Mouse (Mus musculus) retina, postnatal 7 days (tissue): ENCODE measurements at regions not wholly inside any gene's neighbourhood (a gene's known extent, or its start where the extent isn't known, plus 50 kb on each side); places are given as distances from the start of the nearest gene placed in this dataset.

Experiments
- DNase-seq: peaks from one replicate; pipeline ENCODE4 v3.0.0-alpha.2; 2012; ENCODE audit warnings: low read depth, low spot score

DNA sequence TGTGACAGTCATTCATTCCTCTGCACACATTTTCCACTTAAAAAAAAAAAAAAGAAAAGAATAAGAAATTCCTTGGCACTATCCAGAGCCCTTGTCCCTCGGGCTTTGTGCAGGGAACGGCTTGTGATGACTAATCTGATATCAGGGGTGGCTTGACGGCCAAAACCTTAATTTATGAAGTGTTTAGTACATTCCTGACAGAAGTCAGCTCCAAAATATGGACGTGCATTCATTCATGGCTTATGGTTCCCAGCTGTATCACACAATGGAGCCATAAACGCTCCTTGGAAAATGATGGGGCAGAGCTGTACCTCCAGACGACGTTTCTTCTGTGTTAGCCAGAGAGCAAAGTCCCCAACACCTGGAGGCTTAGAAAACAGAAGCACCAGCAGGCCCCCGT lies 62.1 kb upstream of the Elac2 start:
- no peak for DNase-seq

DNA sequence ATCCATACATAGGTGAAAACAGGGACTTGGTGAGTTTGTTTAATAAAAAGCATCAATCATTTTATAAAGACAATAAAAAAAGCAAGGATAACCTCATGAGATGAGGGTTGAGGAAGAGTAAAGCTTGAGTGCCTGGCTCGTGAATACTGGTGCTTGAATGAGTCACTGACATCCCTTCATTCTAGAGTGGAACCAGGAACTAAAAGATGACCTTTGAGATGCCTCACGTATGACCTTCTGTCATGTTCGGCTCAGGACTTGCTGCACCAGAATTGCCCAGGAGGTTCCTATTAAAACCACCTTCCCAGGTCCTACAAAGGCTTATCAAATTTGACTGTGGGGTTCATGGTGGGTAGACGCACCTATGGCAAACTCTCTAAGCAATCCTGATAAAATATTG lies 61.5 kb upstream of the Elac2 start:
- no peak for DNase-seq

DNA sequence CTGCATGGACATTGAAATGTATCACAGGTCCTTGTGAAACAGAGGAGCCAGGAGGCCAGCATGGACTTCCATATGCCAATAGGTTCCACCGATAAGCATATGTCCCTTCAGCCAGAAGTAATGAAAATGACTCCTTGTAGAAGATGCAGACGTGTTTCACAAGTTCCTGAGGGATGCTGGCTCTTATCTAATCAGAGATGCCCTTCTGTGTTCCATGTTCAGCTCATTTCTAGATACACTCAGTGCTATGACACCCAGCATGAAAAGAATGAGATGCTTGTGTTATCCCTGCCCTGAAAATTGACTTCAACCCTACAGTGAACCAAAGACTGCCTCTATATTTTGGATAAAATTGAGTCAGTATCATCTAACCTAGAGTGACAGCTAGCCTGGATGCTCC lies 53.8 kb upstream of the Elac2 start:
- no peak for DNase-seq

DNA sequence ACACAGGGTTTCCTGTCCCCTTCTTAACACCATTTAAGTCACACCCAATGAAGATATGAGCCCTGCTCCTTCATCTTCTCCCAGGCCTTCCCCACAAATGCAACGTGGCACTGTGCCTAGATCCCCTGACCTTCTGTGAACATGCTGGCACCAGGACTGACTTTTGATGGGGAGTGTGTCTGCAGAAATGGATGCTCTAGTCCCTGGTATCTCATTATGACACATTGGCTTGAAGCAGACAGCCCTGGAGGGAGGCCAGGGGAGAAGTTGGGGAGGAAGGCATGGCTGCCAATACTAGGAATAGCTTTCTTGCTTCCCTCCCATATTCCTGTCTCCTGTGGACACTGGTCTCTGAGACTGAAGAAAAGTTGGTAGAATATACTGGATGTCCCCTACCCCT lies 52.9 kb upstream of the Elac2 start:
- no peak for DNase-seq
